Mouse (Mus musculus): ENCODE data around the gene Sfi1.
"Not testable (repeated sequence)": the region's sequence is repeated elsewhere in the genome, so short reads cannot be mapped to it uniquely, and the experiment has no call there.

The Sfi1 gene

DNA sequence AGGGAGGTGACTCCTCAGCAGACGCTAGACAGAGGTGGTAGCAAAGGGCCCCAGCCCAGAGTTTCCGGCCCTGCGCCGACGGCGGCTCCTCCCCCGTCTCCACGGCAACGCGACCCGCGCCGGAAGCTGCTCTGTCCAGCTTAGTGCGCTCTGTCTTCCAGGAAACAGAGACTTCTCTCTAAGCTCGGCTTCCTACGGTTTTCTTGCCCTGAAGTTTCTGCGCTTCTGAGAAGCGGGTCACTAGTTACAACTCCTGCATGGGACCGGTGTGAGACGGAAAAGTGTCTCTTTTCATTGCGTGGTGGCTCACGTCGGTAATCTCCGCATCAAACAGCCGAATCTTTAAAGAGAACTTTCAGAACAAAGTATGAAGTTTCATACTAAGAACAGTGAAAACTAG lies at the start of gene Sfi1:
Sfi1 (minus strand) TSS at position 101 of the 400 bp plus-strand sequence.
- no peak for DNase-seq (ENCODE audit: inconsistent ontology term)

DNA sequence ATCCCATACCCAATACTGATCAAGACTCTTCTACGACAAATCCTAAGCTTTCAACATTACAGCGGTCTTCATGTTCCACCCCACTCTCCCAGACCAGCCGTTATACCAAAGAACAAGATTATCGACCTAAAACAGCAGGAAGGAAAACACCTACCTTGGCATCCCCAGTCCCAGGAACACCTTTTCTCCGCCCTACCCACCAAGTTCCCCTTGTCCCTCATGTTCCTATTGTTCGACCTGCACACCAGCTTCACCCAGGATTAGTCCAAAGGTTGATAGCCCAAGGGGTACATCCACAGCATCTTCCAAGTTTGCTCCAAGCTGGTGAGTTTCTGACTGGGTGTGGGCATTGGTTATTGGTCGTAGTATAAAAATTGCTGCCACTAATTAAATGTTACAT lies 49.1 kb upstream of the Sfi1 start:
- DNase-seq (ENCODE audit: inconsistent ontology term): no peak

DNA sequence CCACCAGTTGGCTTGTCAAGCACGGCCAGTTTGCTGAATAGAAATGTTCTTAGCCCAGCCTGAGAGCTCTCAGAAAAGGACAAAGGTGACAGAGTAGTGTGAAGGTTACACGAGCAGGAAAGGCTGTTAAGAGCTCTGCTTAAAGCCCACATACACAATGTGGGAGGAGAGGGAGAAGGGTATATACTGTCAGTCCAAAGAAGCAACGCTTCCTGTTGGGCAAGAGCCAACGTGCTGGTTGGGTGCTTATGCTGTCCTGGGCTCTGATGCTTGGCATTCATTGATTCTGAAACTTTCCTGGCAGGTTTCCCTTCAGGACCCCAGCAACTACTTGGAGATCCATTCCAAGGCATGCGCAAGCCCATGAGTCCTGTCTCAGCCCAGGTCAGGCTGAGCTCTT lies 42.0 kb upstream of the Sfi1 start:
- DNase-seq (ENCODE audit: inconsistent ontology term): no peak

DNA sequence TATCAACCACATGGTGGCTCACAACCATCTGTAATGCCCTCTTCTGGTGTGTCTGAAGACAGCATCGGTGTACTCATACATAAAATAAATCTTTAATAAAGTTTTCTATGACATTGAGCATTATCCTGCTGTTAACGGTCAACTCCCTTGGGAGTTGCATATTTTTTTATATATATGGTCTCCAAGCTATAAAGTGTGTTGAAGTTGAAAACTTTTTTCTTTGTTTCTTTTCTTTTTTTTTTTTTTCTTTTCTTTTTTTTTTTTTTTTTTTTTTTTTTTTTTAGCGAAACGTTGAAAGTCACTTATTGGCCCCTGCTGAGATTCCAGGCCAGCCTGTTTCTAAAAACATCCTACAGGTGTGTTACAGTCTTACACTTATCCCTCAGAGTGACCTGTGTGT lies 40.4 kb upstream of the Sfi1 start:
- no peak for DNase-seq (ENCODE audit: inconsistent ontology term)

DNA sequence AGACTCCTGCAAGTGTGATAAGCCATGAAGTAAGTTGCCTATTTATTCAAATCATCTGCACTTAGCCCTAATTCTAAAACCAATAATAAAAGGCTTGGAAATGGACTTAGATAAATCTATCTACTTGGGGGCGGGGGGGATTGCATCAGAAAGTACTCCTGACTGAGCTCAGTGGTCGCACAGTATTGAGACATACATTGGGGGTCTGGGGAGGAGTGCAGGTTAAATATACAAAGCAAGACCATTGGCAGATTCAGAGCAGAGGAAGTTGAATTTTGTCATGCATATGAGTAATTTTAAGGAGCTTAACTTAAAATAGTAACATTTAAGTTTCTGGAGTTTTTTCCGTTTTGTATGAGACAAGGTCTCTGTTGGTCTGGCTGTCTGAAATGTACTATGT lies 39.0 kb upstream of the Sfi1 start:
- DNase-seq (ENCODE audit: inconsistent ontology term): no peak

DNA sequence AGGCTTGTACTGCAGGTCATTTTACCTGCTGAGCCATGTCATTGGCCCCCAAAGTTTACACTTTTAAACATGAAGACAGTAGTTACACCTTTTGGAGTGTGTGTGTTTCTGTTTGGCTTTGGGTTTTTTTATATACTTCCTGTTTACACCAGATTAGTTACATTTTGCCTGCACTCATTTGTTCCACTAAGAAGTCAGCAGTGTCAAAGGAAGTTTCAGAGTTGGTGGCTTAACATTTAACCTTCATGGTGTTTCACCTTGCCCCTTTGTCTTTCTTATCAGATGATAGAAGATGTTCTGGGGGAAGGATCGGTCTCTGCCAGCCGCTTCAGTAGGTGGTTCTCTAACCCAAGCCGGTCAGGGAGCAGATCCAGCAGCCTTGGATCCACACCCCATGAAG lies 33.9 kb upstream of the Sfi1 start:
- DNase-seq (ENCODE audit: inconsistent ontology term): no peak

DNA sequence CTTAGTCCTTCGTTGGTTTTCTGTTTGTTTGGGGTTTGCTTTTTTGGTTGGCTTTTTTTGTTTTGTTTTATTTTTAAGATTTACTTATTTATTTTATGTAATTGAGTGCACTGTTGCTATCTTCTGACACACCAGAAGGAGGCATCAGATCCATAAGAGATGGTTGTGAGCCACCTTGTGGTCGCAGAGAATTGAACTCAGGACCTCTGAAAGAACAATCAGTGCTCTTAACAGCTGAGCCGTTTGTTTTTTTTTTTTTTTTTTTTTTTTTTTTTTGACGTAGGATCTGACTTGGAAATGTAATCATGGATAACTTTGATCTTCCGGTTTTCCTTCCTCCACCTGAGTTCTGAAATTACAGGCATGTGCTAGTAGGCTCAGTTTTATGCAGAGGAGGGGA lies 29.8 kb upstream of the Sfi1 start:
- no peak for DNase-seq (ENCODE audit: inconsistent ontology term)

DNA sequence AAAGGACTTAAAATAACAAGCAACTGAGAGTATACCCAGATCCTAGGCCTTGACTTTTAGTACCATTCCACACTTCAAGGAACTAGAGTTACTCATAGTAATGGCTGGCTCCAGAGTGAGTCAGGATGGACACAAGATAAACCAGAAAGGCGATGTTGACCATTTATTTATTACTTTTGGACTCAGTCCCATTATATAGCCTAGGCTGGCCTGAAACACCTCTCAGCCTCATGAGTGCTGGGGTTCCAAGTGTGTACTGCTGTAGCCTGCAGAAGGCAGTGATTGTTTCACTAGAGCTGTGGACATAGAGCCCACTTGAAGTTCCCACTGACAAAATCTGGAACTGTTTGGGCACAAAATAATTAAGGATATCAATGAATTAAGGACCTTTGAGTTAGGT lies 19.3 kb upstream of the Sfi1 start:
- no peak for DNase-seq (ENCODE audit: inconsistent ontology term)

DNA sequence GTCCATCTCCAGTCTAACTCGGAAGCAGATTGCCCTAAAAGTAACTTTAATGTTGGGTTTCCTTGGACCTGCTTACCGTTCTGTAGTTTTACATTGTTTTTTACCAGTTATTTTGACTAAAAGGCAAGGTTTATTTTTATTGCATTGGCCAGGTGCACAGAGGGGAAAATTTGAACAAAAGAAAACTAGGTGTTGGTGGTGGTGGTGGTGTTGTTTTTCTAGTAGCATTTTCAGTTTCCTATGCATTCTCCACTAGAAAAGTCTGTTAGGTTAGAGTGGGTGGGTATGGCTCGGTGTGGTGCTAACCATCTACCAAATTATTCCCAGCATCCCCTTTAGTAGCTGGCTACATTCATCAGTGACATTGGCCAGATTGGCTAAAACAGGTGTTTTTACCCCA lies 13.5 kb upstream of the Sfi1 start:
- DNase-seq (ENCODE audit: inconsistent ontology term): no peak

DNA sequence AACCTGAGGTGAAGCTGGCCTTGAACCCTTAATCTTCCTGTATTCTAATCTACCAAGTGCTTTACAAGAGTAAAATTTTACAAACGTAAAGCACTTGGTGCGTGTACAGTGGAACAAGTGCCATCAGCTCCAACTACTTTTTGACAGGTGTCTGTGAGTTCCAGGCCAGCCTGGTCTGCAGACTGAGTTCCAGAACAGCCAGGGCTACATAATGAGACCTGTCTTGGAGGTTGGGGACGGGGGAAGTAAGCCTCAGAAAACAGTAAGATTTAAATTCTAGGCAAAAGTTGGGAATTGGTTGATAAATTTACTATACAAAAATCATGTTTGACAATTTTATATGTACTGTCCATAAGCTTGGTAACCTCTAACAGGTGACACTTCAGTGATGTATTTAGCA lies 11.9 kb upstream of the Sfi1 start:
- DNase-seq (ENCODE audit: inconsistent ontology term): no peak

DNA sequence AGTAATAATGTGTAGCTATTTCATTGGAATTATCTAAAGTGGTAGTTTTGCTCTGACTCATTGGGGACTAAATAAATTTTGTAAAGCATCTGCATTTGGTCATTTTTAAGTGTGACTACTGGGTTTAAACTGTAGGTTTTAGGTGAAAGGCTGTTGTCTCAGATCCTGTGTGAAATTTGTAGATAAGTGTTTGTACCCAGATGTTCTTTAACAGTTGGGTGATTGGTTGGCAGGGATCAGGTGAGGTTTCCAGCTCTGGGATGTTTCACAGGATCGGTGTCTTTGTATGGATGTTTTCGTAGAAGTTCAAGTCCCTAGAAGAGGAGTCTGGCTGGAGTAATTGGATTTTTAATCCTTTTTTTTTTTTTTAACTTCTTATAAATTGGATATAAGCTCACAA lies 10.5 kb upstream of the Sfi1 start:
- no peak for DNase-seq (ENCODE audit: inconsistent ontology term)

DNA sequence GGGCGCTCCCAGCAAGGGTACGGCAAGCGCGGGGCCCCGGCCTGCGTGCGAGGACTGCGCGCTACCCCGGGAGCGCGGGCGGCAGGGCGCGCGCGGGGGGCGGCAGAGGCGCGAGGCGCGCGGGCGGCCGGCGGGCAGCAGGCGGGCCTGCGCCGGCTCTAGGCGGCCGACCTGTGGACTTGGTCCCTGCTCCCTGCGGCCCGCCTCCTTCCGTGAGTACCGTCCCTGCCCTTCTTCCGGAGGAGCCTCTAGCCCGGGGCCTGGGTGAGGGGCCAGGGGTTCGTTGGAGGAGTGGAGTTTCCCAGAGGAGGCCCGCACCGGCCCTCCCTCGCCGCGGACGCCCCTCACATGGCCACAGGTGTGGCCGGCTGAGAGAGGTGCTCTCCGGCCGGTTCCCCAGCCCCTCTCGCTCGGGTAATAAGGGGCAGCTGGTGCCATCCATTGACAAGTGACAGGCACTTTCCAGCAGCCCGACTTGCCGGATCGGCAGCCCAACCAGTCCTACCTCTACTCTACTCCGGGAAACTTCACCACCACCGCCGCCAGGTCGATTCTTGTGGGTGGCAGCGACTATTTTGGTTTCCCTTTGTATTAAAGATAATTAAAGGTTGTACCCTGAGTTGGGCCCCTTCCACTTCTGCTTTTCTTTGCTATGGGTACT lies 9.6 kb upstream of the Sfi1 start:
- peak; percentile 70 for DNase-seq (ENCODE audit: inconsistent ontology term)

DNA sequence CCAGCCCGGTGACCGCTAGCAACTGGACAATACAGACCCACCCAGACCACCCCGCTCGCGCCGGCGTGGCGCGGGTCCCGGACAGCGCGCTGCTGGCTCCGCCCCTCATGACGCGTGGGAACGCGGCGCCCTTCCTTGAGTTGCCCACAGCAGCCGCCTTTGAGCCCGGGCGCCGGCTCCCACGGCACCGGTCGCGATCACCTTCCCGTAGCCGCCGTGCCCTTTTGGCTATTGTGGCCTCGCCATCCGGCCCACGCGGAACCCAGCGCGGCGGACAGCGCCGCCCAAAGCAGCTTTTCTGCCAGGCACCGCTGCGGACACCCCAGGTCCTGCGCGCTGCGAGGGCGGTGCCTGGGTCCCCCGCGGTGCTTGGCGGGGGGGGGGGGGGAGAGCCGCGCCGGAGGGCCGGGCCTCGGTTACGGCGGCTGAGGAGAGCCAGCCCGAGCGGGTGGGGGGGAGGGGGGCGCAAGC lies 9.0 kb upstream of the Sfi1 start, which contains the start of gene Eif4enif1:
Eif4enif1 (plus strand) TSS at position 162 of the 471 bp plus-strand sequence.
- DNase-seq (ENCODE audit: inconsistent ontology term): peak; percentile 95

DNA sequence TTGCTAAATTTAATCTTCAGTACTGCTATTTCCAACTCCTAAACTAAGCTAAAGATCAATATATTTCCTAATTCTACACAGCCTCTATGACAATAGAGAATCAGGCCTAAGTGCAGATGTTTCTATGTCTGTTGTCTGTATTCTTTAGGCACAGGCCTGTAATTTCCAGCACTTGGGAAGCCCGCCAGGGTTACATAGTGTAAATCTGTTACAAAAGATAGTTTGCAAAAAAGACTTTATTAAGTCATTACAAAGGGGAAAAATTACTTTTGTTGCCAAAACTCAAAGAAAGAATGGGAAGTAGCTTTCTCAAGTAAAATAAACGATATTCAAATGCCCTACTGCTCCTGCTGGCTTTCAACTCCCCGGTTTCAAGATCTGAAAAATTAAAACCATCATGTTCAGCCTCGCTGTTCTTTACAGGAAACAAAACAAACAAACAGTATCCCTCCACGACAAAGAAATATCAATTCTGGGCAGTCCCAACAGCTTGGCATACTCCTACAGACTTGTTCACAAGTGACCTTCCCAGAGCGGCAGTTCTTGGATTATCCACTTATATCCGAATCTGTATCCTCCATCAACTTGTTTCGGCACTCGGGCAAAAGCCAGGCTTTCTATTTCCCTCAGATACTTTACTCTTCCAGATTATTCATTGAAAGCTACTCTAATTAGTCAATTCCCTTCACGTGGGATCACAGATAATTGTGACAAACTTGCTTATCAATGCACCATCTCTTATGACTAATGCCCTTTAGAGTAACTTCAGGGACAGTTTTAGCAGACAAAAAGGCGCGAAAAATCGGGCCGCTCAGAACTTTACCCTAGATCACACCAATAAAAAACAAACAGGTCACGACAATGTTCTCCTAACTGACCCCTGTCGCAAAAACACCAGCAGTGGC lies 8.3 kb upstream of the Sfi1 start:
- peak; percentile 89 for DNase-seq (ENCODE audit: inconsistent ontology term)

DNA sequence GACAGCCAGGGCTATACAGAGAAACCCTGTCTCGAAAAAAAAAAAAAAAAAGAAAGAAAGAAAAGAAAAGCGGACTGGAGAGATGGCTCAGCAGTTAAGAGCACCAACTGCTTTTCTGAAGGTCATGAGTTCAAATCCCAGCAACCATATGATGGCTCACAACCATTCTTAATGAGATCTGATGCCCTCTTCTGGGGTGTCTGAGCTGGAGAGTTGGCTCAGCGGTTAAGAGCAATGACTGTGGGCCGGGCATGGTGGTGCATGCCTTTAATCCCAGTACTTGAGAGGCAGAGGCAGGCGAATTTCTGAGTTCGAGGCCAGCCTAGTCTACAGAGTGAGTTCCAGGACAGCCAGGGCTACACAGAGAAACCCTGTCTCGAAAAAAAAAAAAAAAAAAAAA lies 7.4 kb upstream of the Sfi1 start:
- DNase-seq (ENCODE audit: inconsistent ontology term): not testable (repeated sequence)

DNA sequence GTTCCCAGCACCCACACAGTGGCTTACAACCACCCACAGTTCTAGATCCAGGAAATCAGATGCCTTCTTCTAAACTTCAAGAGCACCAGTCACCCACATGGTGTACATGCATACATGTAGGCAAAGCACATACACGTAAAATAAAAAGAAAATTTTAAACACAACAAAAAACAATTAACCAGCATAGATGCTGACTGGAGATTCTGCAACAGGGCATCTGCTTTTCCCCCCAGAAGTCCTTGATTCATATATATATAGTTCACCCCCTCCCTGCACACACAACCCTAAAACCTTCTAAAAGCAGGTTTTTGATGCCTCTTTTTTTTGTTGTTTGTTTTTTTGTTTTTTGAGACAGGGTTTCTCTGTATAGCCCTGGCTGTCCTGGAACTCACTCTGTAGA lies 10.6 kb downstream of the Sfi1 start:
- DNase-seq (ENCODE audit: inconsistent ontology term): not testable (repeated sequence)

DNA sequence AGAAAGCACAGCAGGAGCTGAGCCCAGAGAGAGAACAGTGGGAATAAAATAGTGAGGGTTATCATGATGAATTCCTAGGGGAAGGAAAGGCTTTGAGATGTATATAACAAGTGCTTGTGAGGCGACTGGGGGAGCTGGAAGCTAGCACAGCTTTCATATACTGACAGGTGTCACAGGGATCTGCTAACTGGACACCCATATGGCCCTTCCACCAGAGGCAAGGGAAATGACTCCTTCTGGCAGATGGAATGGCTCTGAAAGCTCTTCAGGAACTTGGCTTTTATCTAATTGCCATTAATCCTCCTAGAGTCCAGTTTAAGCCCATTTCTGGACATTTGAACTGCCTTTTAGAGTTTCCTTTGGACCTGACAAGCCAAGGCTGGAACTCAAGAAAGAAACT lies 11.3 kb downstream of the Sfi1 start:
- not testable (repeated sequence) for DNase-seq (ENCODE audit: inconsistent ontology term)

DNA sequence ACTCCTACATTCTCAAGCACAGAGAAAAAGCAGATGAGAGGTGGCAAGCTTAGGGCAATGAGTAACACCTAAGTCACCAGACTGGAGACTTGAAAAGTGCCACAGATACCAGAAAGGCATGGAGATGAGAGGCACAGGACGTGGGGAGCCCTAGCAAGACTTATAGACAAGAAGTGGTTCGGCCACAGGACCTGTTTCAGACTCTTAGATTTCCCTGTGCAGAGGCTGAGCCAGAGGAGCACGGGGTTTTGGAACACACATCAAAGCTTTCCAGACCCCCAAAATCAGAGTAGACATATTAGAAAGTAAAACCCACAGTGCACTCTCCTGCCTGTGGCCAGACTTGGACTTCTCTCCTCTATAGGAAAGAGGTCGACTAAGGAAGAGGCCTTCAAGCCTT lies 12.0 kb downstream of the Sfi1 start:
- not testable (repeated sequence) for DNase-seq (ENCODE audit: inconsistent ontology term)

DNA sequence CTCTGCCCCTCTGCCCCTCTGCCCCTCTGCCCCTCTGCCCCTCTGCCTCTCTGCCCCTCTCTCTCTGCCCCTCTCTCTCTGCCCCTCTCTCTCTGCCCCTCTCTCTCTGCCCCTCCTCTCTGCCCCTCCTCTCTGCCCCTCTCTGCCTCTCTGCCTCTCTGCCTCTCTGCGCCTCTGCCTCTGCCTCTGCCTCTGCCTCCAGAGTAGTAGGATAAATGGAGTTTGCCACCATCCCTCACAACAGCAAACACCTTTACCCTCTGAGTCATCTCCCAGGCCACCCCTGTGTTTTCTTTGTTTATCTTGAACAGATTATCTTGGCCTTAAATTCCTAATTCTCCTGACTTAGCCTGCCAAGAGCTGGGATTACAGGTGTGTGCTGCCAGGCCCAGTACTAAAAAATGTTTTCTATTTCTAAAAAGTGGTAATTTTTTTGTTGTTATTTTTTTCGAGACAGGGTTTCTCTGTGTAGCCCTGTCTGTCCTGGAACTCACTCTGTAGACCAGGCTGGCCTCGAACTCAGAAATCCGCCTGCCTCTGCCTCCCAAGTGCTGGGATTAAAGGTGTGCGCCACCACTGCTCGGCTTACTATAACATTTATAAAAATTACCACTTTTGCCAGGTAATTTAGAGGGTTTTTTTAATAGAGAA lies 12.6 kb downstream of the Sfi1 start:
- not testable (repeated sequence) for DNase-seq (ENCODE audit: inconsistent ontology term)

DNA sequence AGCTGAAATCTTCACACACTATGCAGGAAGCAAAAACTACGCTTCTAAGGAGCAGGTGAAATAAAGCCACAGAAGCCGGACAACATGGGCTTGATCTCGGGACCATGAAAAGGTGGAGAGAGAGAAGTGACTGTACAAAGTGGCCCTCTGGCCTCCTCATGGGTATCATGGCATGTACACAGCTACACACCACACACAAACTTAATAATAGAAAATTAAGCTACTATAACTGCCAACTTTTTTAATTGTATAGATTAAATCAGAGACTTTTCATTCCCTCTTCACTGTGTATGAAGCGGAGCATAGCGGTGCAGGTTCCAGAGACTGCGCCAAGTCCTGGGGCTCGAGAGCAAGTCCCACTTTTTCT lies 13.6 kb downstream of the Sfi1 start:
- not testable (repeated sequence) for DNase-seq (ENCODE audit: inconsistent ontology term)

DNA sequence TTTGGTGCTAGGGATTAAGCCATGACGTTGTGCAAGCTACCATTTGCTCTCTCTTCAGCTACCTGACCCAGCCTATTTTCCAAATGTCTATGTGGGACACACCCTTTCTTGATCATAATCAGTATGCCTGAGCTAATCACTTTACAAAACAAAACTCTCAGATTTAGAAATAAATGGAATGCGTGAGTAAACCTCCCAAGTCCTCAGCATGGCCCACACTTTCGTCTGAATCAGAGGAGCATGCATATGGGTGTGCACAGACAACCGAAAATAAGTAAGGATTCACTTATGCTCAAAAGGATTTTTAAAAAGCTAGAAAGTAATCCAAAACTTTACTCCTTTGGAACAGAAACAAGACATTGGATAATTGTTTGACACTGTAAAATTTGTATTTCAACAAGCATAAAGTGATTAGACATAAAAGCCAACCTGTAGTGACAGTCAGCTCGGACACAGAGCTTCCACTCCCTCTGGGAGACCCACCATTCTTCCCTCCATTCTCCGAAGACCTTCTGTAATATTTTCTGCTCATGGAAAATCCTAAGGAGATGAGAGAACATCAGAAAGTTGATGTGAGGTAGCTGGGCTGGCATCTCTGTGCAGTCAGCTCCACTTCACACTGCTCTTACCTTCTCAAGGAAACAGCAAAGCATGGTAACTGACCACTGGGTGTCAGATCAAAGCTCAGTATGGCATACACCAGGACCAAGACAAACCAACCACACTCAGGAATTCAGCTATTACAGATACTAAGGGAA lies 14.1 kb downstream of the Sfi1 start:
- DNase-seq (ENCODE audit: inconsistent ontology term): not testable (repeated sequence)

Data from Muller cell, postnatal 12 days (primary cell).